20 mouse cellular contexts compared by ENCODE assay signal in the genomic region with DNA sequence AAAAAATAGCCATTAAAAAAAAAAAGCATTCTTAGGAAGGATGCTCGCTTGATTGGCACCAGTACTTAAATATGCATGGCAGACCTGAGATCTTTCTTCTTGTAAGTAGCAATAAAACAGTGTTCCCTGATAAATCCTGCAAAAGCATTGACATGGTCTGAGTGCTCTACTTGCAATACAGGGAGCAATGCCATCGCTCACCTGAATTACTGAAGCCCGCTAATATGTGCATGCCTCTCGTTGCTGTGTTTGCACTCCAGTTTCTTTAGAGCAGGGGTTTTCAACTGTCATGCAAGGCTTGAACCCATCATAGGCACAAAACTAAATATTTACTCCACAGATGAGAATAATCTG.
DNase-seq lines count a peak whose midpoint lies in the region; ATAC-seq and TF ChIP-seq lines count a peak whose summit lies in the region.
"Had no signal": no experiment of that assay in that cellular context is flagged by ENCODE, and none has a peak within 500 bp of the region (broad histone marks: within the 10 kb centered on the region; RNA-seq: fewer than 3 reads in every experiment).

No protein-coding gene starts in this region.

- no peak overlapping the region for H3ac ChIP-seq in myocyte (ENCODE audit: control insufficient read depth, insufficient read length)

- no peaks in the 10 kb centered on the region for H3K4me1 ChIP-seq in hindbrain, embryonic 12.5 days
- H3K4me1 ChIP-seq in hindbrain, embryonic 16.5 days (ENCODE audit: control insufficient read depth, insufficient read depth, low read depth, low read length) = no peaks in the 10 kb centered on the region; the same call in 1 of the 2 replicates
- H3K4me1 ChIP-seq in embryonic fibroblast, embryonic 13.5 days (ENCODE audit: control insufficient read depth, insufficient read depth, low read length) = peaks cover 2% of the 10 kb centered on the region
- H3K4me1 ChIP-seq in midbrain, embryonic 12.5 days = no peaks in the 10 kb centered on the region; the same call in 1 of the 2 replicates
- H3K4me1 ChIP-seq: embryonic facial prominence, embryonic 12.5 days; liver, embryonic 13.5 days had no signal

- no peak overlapping the region for H3K4me2 ChIP-seq in hindbrain, embryonic 12.5 days (replicated peaks)
- no peak overlapping the region for H3K4me2 ChIP-seq in hindbrain, embryonic 16.5 days (ENCODE audit: low read length)
- no peak overlapping the region for H3K4me2 ChIP-seq in midbrain, embryonic 12.5 days (replicated peaks)
- peak overlapping the region; percentile 52 for H3K4me2 ChIP-seq in myocyte (ENCODE audit: low read depth)
- H3K4me2 ChIP-seq: embryonic facial prominence, embryonic 12.5 days; heart, embryonic 11.5 days; liver, embryonic 13.5 days; neural tube, embryonic 13.5 days had no signal

- H3K4me3 ChIP-seq in hindbrain, embryonic 12.5 days = no peak overlapping the region
- no peak overlapping the region for H3K4me3 ChIP-seq in hindbrain, embryonic 16.5 days (ENCODE audit: low read length)
- H3K4me3 ChIP-seq in embryonic fibroblast, embryonic 13.5 days (ENCODE audit: insufficient read depth, low read length) = no peak overlapping the region
- H3K4me3 ChIP-seq in midbrain, embryonic 12.5 days = no peak overlapping the region
- no peak overlapping the region for H3K4me3 ChIP-seq in myocyte
- H3K4me3 ChIP-seq: embryonic facial prominence, embryonic 12.5 days; liver, embryonic 13.5 days; megakaryocyte, embryonic 14.5 days; neural tube, embryonic 13.5 days had no signal

- H3K27ac ChIP-seq in hindbrain, embryonic 12.5 days = peak overlapping the region; percentile 55; the same call in 1 of the 2 replicates
- no peak overlapping the region for H3K27ac ChIP-seq in hindbrain, embryonic 16.5 days (ENCODE audit: low read depth, low read length)
- H3K27ac ChIP-seq in embryonic fibroblast, embryonic 13.5 days (ENCODE audit: insufficient read depth, low read length) = peak overlapping the region; percentile 80; the same call in 1 of the 2 replicates
- peak overlapping the region; percentile 75 for H3K27ac ChIP-seq in midbrain, embryonic 12.5 days (replicated peaks)
- H3K27ac ChIP-seq: embryonic facial prominence, embryonic 12.5 days; liver, embryonic 13.5 days; neural tube, embryonic 13.5 days had no signal

- TF ChIP-seq POLR2A in embryonic fibroblast, embryonic 13.5 days (IDR thresholded peaks at IDR 0.05; ENCODE audit: low read depth, low read length) = no peak
- no peak for TF ChIP-seq POLR2A in myocyte (IDR thresholded peaks at IDR 0.05; ENCODE audit: insufficient read length, low read depth)

- no peaks in the 10 kb centered on the region for H3K27me3 ChIP-seq in hindbrain, embryonic 12.5 days
- H3K27me3 ChIP-seq in hindbrain, embryonic 16.5 days (replicated peaks; ENCODE audit: control insufficient read depth, insufficient read depth, low read length) = no peaks in the 10 kb centered on the region
- H3K27me3 ChIP-seq in midbrain, embryonic 12.5 days = no peaks in the 10 kb centered on the region
- no peaks in the 10 kb centered on the region for H3K27me3 ChIP-seq in myocyte (ENCODE audit: control insufficient read depth, insufficient read depth, insufficient read length)
- H3K27me3 ChIP-seq: embryonic facial prominence, embryonic 12.5 days; liver, embryonic 13.5 days; megakaryocyte, embryonic 14.5 days; neural tube, embryonic 13.5 days had no signal

- 75% methylated on average over 4 of the region's 4 CpGs for WGBS in hindbrain, embryonic 12.5 days
- WGBS in hindbrain, embryonic 16.5 days = 67% methylated on average over 4 of the region's 4 CpGs
- WGBS in midbrain, embryonic 12.5 days = 61% methylated on average over 4 of the region's 4 CpGs

- no peaks in the 10 kb centered on the region for H3K36me3 ChIP-seq in hindbrain, embryonic 12.5 days
- no peaks in the 10 kb centered on the region for H3K36me3 ChIP-seq in hindbrain, embryonic 16.5 days (ENCODE audit: control insufficient read depth, insufficient read depth, low read length)
- H3K36me3 ChIP-seq in midbrain, embryonic 12.5 days = no peaks in the 10 kb centered on the region
- H3K36me3 ChIP-seq in myocyte (ENCODE audit: control insufficient read depth, insufficient read depth) = no peaks in the 10 kb centered on the region
- H3K36me3 ChIP-seq: embryonic facial prominence, embryonic 12.5 days; liver, embryonic 13.5 days; neural tube, embryonic 13.5 days had no signal

- 0 out of 2 replicates have a peak, but pooled peaks have one; percentile 22 for ATAC-seq in hindbrain, embryonic 12.5 days (ENCODE audit: low FRiP score)
- no peak for ATAC-seq in hindbrain, embryonic 16.5 days
- peak; percentile 48; the same call in 1 of the 2 replicates for ATAC-seq in midbrain, embryonic 12.5 days (ENCODE audit: low FRiP score, low read depth)
- ATAC-seq: CD4-positive, CD25-positive, alpha-beta regulatory T cell, adult 4 months had no signal

- H3K9ac ChIP-seq in hindbrain, embryonic 12.5 days = no peak overlapping the region
- H3K9ac ChIP-seq in hindbrain, embryonic 16.5 days (ENCODE audit: low read depth, low read length) = no peak overlapping the region
- no peak overlapping the region for H3K9ac ChIP-seq in midbrain, embryonic 12.5 days (replicated peaks)
- H3K9ac ChIP-seq: embryonic facial prominence, embryonic 12.5 days; liver, embryonic 13.5 days; neural tube, embryonic 13.5 days had no signal

- no peaks in the 10 kb centered on the region for H3K79me2 ChIP-seq in myocyte (ENCODE audit: control insufficient read depth, insufficient read depth)

- no peaks in the 10 kb centered on the region for H3K9me3 ChIP-seq in hindbrain, embryonic 12.5 days (replicated peaks)
- no peaks in the 10 kb centered on the region for H3K9me3 ChIP-seq in hindbrain, embryonic 16.5 days (ENCODE audit: control insufficient read depth, low read length)
- no peaks in the 10 kb centered on the region for H3K9me3 ChIP-seq in midbrain, embryonic 12.5 days
- H3K9me3 ChIP-seq: embryonic facial prominence, embryonic 12.5 days; liver, embryonic 13.5 days; megakaryocyte, embryonic 14.5 days; neural tube, embryonic 13.5 days had no signal

- no peak for DNase-seq in lung, postnatal 10 days
- DNase-seq in heart, adult 9 months (ENCODE audit: low spot score in 2 of 2) = no peak
- DNase-seq: cerebellum, adult 9-10 months; gastrocnemius, postnatal 10 days; kidney, adult 9 months; kidney, postnatal 14 days; liver, embryonic 13.5 days; lung, adult 2 months; thymus, adult 18-20 months; thymus, postnatal 36 days had no signal

- TF ChIP-seq CTCF in embryonic fibroblast, embryonic 13.5 days (IDR thresholded peaks at IDR 0.05; ENCODE audit: borderline replicate concordance, insufficient read depth, low read length) = no peak

TF ChIP-seq in myocyte, 11 proteins besides CTCF, POLR2A, EP300 and RAD21:
- TF ChIP-seq MAX (IDR thresholded peaks at IDR 0.05; ENCODE audit: low read depth) (no peak), POLR2AphosphoS2 (IDR thresholded peaks at IDR 0.05; ENCODE audit: insufficient read length, low read depth) (no peak), MYOG (IDR thresholded peaks at IDR 0.05; ENCODE audit: control insufficient read depth in 1 of 3, insufficient read depth in 1 of 3, insufficient read length in 2 of 3, low read depth in 2 of 3) (no peak), SRF (IDR thresholded peaks at IDR 0.05; ENCODE audit: control insufficient read depth, insufficient read length, low read depth) (no peak), TCF12 (IDR thresholded peaks at IDR 0.05; ENCODE audit: insufficient read depth, poor library complexity, severe bottlenecking) (no peak), TCF3 (IDR thresholded peaks at IDR 0.05; ENCODE audit: insufficient read length, low read depth) (no peak), USF1 (IDR thresholded peaks at IDR 0.05; ENCODE audit: low read depth) (no peak), REST (IDR thresholded peaks at IDR 0.05; ENCODE audit: insufficient read depth, insufficient read length) (no peak), E2F4 (IDR thresholded peaks at IDR 0.05; ENCODE audit: insufficient read depth) (no peak), CEBPB (IDR thresholded peaks at IDR 0.05; ENCODE audit: insufficient read depth, poor library complexity, severe bottlenecking) (no peak), MYOD1 (IDR thresholded peaks at IDR 0.05; ENCODE audit: control insufficient read depth in 1 of 3, insufficient read length in 2 of 3, low read depth in 2 of 3) (no peak)
